Mouse (Mus musculus) cerebellum, adult 2 months (tissue): ENCODE results near the gene Brf1.

ENCODE experiments used
- CTCF ChIP-seq: fragments of 200-500 bp; IDR thresholded peaks from 2 replicates; pipeline ENCODE4 v1.5.1; 2011; ENCODE audit warnings: low read depth, mild to moderate bottlenecking, control low read depth, low read length, moderate library complexity, borderline replicate concordance; ENCODE audit not compliant: insufficient read depth
- POLR2A ChIP-seq: fragments of 200-500 bp; IDR thresholded peaks from 2 replicates; pipeline ENCODE4 v1.6.1; 2011; ENCODE audit warnings: low read length, control low read depth, borderline replicate concordance; ENCODE audit not compliant: insufficient read depth

DNA sequence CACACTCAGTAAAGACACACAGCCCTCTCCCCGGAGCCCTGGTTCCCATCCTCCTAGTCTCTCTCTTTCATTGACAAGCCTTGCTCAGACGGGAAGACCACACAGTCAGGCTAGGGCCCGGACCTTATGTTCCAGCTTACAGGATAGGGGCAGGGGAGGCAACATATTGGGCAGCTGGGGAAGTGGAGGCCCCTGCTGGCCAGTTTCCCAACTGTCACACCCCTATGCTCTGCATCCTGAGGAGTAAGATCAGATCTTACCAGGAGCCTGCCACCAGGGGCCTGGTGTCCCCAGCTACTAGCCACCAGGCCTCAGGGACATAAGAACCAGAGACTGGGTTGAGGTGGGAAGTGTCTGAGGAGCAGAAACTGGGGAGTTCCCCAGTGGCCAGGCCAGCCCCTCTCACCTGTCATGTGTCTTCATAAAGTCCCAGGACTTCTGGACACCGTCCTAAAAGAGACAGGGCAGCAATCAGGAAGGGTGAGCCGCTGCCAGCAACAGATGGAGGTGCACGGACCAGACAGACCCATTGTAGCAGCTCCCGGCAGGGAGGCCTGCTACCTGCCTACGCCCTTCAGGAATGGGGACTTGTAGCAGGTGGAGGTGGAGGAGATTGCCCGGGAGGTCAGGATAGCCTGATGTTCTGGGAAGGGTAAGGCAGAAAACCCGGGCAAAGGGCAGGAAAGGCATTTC, 61.5 kb downstream of the Brf1 start:
- TF ChIP-seq POLR2A (no peak), CTCF (0 out of 2 replicates have a peak, but pooled peaks have one; percentile 10)
